Mouse (Mus musculus) thymus, adult 2 months (tissue): Measurements from ENCODE around the gene Trip6. TPM values are rescaled to one million over a fixed set of nuclear protein-coding genes. Genes with fewer than 3 reads are reported as not detected.

ENCODE experiments used
- DNase-seq: peaks from one replicate; pipeline ENCODE4 v3.0.0; 2021
- H3K27ac ChIP-seq: fragments of 200-500 bp; 2 replicates; pipeline ENCODE4 v1.5.1; 2012; ENCODE audit warnings: low read length, control low read depth; ENCODE audit not compliant: control insufficient read depth, insufficient read depth
- H3K27me3 ChIP-seq: fragments of 200-500 bp; 2 replicates; pipeline ENCODE4 v1.6.1; 2012; ENCODE audit warnings: mild to moderate bottlenecking, low read length, moderate library complexity, mixed read lengths; ENCODE audit not compliant: control insufficient read depth, insufficient read depth
- H3K36me3 ChIP-seq: fragments of 200-500 bp; 2 replicates; pipeline ENCODE4 v1.6.1; 2012; ENCODE audit warnings: mild to moderate bottlenecking, low read length, moderate library complexity; ENCODE audit not compliant: control insufficient read depth, insufficient read depth
- H3K4me1 ChIP-seq: fragments of 200-500 bp; replicated peaks from 2 replicates; pipeline ENCODE4 v1.6.1; 2012; ENCODE audit warnings: low read length; ENCODE audit not compliant: control insufficient read depth, insufficient read depth
- H3K4me3 ChIP-seq: fragments of 200-500 bp; 2 replicates; pipeline ENCODE4 v1.5.1; 2012; ENCODE audit warnings: mild to moderate bottlenecking, low read length, control low read depth, moderate library complexity; ENCODE audit not compliant: control insufficient read depth, insufficient read depth
- CTCF ChIP-seq: fragments of 200-500 bp; IDR thresholded peaks from 2 replicates; pipeline ENCODE4 v1.5.1; 2012; ENCODE audit warnings: mild to moderate bottlenecking, control low read depth, low read length, moderate library complexity, borderline replicate concordance; ENCODE audit not compliant: control insufficient read depth, poor library complexity, insufficient read depth; ENCODE audit errors: extremely low read depth
- POLR2A ChIP-seq: fragments of 200-500 bp; IDR thresholded peaks from 2 replicates; pipeline ENCODE4 v1.6.1; 2012; ENCODE audit warnings: mild to moderate bottlenecking, low read length, control low read depth, moderate library complexity; ENCODE audit not compliant: control insufficient read depth, poor library complexity, insufficient read depth; ENCODE audit errors: extremely low read depth
- WGBS: fragments of 180-500 bp; shearing (Covaris S2); methylation state at CpG from one replicate; pipeline ENCODE4 v1.1.7; 2018; 5-methylcytosine and 5-hydroxymethylcytosine counted together
- polyA plus RNA-seq: library from polyadenylated mRNA; depleted of rRNA; stranded (reverse); fragments of >200 nt; gene quantifications from 2 replicates; pipeline ENCODE4 v1.2.3, GENCODE M21; 2012

Trip6 gene
- polyA plus RNA-seq, 1 experiment = 28.0 TPM

- Histone ChIP-seq H3K27ac (no peak overlapping the region), H3K36me3 (no peaks in the 10 kb centered on the region), H3K4me1 (0 out of 2 replicates have a peak, but pooled peaks cover 4% of the 10 kb centered on the region), H3K27me3 (peaks cover 7% of the 10 kb centered on the region), H3K4me3 (no peak overlapping the region)
- under 1% methylated on average over 9 of the region's 9 CpGs for WGBS
- DNase-seq = no peak
- TF ChIP-seq POLR2A (no peak), CTCF (no peak)
Observed at GRCm38 (mm10) chr5:137345821-137346220, 31.6 kb upstream of the Trip6 start.

- Histone ChIP-seq H3K27me3 (peaks cover 3% of the 10 kb centered on the region), H3K4me1 (peaks cover 9% of the 10 kb centered on the region), H3K36me3 (no peaks in the 10 kb centered on the region), H3K27ac (no peak overlapping the region), H3K4me3 (no peak overlapping the region)
- no peak for DNase-seq
- TF ChIP-seq CTCF = no peak
- TF ChIP-seq POLR2A = no peak
Observed at GRCm38 (mm10) chr5:137343869-137344268, 29.7 kb upstream of the Trip6 start.

- H3K4me3 ChIP-seq = no peak overlapping the region
- no peak overlapping the region for H3K27ac ChIP-seq
- peaks cover 14% of the 10 kb centered on the region for H3K4me1 ChIP-seq
- TF ChIP-seq POLR2A (no peak), CTCF (no peak)
- no peaks in the 10 kb centered on the region for H3K36me3 ChIP-seq
- WGBS = 95% methylated on average over 5 of the region's 5 CpGs
- no peaks in the 10 kb centered on the region; the same call in 1 of the 2 replicates for H3K27me3 ChIP-seq
- DNase-seq = no peak
Observed at GRCm38 (mm10) chr5:137343412-137343811, 29.2 kb upstream of the Trip6 start.

GRCm38 (mm10) chr5:137342407-137343012, 28.3 kb upstream of the Trip6 start:
- Histone ChIP-seq H3K27ac (no peak overlapping the region), H3K27me3 (no peaks in the 10 kb centered on the region), H3K4me1 (peaks cover 14% of the 10 kb centered on the region), H3K36me3 (no peaks in the 10 kb centered on the region), H3K4me3 (no peak overlapping the region)
- WGBS = 70% methylated on average over 7 of the region's 7 CpGs
- DNase-seq = no peak
- TF ChIP-seq CTCF (no peak), POLR2A (no peak)

GRCm38 (mm10) chr5:137340222-137340621, 26.0 kb upstream of the Trip6 start:
- no peaks in the 10 kb centered on the region for H3K36me3 ChIP-seq
- DNase-seq = no peak
- TF ChIP-seq POLR2A (no peak), CTCF (no peak)
- no peak overlapping the region for H3K27ac ChIP-seq
- WGBS = 90% methylated on average over 6 of the region's 6 CpGs
- peaks cover 9% of the 10 kb centered on the region for H3K4me1 ChIP-seq
- no peaks in the 10 kb centered on the region for H3K27me3 ChIP-seq
- no peak overlapping the region for H3K4me3 ChIP-seq

GRCm38 (mm10) chr5:137339290-137339979, 25.2 kb upstream of the Trip6 start:
- Histone ChIP-seq H3K4me1 (peaks cover 9% of the 10 kb centered on the region), H3K4me3 (no peak overlapping the region), H3K27ac (no peak overlapping the region), H3K36me3 (no peaks in the 10 kb centered on the region), H3K27me3 (no peaks in the 10 kb centered on the region)
- 52% methylated on average over 22 of the region's 22 CpGs for WGBS
- DNase-seq = no peak
- no peak for TF ChIP-seq POLR2A
- no peak for TF ChIP-seq CTCF
